Mouse (Mus musculus) MEL-GATA-1-ER (cell line): ENCODE data around the gene Trpm8.

Experiments used
- DNase-seq: peaks from one replicate; pipeline ENCODE4 v3.0.0-alpha.2; 2012; ENCODE audit warnings: low read depth; ENCODE audit errors: extremely low read depth

Trpm8 gene

DNA sequence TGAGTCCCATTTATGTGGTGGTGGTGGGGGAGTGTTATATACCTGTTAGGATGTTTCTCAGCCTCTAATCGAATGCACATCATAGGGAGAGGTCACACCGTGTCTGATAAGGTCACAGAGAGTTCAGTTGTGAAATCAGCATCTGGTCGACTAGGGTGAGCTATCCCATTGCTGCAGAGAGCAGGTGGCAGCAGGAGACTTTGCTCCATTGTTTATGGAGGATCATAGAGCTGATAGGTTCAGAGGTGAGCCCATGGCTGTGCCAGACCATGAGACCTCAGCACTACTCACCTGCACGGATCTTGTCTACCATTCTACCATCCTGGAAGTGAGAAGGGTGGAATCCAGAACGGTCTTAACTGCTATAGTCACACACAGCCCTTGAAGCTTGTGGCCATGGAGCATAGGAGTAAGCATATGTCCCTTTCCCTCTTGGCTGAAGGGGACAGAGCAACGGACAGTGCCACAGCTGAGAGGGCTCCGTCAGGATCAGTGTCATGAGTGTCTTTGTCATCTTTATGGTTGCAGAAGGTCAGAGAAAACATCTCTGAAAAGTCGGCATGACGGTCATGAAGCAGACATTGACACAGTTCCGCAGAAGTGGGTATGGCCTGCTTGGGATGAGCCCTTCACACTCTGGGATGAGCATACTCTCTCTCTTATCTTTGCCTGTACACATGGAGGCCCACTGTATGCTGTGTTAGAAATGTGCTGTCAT, 6.9 kb downstream of the Trpm8 start:
- no peak for DNase-seq

- no peak for DNase-seq
Observed at GRCm38 (mm10) chr1:88284946-88285320, 7.5 kb downstream of the Trpm8 start.

- DNase-seq = no peak
Observed at GRCm38 (mm10) chr1:88285652-88286051, 8.2 kb downstream of the Trpm8 start.

GRCm38 (mm10) chr1:88286136-88286845, 8.8 kb downstream of the Trpm8 start:
- no peak for DNase-seq

DNA sequence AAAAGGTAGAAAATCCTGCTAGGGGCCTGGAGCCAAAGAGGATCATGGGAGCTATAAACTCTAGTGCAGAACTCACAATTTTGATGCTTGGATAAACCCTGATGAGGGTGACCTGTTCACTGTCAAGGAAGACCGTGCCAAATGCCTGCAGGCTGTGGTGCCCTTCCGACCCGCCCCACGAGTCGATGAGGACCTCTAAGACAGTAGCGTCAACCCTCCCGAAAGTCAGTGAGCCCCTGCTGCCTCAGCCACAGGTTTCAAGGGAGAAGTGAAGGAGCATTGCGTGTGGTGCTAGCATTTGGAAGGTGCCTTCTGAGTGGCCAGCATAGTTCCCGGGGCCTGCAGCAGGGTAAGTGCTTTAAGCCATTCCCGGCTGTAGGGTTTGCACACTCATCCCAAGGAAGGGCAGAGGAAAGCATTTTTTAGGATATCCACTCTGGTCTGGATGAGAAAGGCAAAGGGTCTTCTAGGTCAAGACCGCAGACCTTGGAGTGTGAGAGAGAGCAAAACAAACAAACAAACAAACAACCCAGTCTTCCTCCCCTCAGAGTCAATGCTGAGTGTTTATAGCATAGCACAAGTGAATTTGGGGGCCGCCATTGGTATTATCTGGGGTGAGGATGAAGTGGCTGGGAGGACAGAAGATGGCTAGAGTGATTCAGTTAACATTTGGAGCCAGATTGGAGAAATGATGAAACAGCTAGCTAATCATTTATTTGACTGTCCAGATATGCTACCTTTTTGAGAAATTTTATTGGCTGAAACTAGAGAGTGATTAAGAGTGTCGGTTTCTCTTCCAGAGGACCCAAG, 9.6 kb downstream of the Trpm8 start:
- DNase-seq = no peak

DNA sequence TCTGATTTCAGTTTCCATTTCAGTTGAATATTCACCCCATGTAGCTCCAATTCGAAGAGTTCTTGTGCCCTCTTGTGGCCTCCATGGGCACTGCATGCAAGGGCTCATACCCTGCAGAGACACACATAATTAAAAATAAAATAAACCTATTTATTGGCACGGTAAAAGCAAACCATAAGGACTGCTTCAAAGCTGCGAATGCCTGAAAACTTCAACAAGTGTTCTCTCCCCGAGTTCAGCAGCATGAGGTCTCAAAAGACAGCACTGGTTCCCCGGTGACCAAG, 10.2 kb downstream of the Trpm8 start:
- DNase-seq = peak; percentile 66

DNA sequence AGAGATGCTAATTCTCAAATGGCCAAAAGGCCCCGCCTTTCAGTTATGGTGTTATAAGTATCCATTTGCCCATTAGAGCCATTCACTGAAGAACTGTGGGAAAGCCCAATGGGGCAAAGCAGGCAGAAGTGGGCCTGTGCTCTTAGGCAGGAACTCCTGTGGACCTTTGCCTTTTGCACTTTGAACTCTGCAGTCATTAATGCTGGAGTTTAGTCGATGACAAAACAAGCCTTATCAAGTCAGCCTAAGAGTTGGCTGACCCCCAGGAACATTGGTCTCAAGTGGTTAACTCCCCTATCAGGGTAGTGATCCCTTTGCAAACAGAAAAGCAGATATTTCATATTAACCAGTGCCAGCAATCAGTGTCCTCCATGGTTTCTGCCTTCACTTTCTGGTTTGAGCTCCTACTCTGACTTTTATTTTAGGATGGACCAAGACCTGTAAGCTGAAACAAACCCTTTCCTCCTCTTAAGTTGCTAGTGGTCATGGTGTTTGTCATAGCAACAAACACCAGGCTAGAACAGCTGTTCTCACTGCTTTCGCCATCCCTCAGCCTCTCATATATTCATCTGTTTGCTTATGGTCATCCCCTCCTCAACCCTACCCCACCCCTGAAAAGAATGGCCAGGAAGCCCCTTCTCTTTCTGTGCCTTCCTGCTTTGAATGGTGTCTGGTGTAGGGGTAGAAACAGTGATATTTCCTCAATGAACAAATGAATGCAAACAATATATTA, 10.8 kb downstream of the Trpm8 start:
- no peak for DNase-seq

DNA sequence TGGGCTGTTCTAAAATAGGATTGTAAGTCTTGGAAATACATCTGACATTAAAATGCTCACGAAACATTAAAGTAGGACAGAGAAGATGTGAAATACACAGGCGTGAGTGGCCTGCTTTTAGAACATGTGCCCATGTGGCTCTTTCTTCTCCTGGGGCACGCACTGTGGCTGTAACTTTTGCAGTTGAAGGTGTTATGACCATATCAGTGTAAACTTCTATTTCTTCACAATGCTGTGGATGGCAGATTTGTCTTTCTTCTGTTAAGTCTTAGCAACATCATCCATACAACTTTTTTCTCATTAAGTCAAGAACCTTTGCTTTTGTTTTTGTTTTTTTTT, 11.3 kb downstream of the Trpm8 start:
- no peak for DNase-seq

DNA sequence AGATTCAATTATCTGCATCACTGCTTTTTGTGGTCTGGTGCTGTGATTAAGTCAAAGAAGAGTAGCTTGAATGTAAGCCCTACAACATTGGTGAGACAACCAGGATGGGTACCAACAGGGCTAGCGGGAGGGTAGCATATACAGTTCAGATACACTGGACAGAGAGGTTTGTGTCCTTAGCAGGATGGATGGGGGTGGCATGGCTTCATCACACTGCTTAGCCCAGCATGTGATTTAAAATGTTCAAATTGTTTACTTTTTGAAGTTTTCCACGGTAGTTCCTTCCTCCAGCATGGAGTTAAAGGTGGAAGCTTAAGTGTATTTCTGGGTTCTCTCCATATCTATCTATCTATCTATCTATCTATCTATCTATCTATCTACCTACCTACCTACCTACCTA, 11.7 kb downstream of the Trpm8 start:
- no peak for DNase-seq

DNA sequence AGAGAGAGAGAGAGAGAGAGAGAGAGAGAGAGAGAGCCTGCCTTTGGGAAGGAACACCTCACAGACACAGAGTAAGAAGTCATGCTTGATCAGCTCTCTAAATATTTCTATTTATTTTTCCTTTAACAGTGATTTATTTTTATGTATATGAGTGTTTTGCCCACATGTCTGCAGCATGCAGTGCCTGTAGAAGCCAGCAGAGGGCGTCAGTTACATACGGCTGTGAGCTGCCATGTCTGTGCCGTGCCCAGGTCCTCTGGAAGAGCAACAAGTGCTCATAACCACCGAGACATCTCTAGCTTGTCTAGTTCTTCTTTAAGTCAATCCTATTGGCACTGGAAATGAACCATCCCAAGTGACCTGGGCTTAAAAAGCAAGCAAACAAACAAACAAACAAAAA, 12.5 kb downstream of the Trpm8 start:
- DNase-seq = peak; percentile 57

- no peak for DNase-seq
Observed at GRCm38 (mm10) chr1:88290511-88290910, 13.1 kb downstream of the Trpm8 start.

- DNase-seq = no peak
Observed at GRCm38 (mm10) chr1:88291409-88292005, 14.0 kb downstream of the Trpm8 start.

DNA sequence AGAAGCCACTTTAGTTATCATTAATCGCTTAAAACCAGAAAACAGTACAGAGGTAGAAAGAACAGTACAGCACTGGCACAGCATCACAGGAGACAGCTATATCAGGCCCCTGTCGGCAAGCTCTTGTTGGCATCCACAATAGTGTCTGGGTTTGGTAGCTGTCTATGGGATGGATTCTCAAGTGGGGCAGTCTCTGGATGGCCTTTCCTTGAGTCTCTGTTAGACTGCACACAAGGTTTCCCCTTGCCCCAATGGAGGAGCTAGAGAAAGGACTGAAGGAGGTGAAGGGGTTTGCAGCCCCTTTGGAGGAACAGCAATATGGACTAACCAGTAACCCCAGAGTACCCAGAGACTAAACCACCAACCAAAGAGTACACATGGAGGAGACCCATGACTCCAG, 14.6 kb downstream of the Trpm8 start:
- DNase-seq = no peak

DNA sequence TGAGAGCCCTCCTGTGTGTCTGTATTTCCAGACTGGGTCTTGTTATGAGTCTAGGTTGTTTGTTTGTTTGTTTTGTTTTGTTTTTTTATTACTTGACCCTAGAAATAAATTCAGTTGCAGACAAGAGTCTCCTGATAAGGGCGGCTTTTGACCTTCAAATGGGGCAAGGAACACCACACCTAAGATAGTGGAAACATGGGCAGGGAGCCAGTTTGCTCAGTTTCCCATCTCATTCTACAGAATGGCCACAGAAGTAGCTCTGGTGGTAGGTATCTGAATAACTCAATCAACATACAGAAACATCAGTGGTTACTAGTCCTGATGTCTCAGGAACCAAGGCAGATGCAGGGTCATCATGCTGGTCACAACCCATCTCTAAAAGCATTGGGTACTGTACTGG, 17.2 kb downstream of the Trpm8 start:
- DNase-seq = no peak

- DNase-seq = no peak
Observed at GRCm38 (mm10) chr1:88296171-88296920, 18.9 kb downstream of the Trpm8 start.

DNA sequence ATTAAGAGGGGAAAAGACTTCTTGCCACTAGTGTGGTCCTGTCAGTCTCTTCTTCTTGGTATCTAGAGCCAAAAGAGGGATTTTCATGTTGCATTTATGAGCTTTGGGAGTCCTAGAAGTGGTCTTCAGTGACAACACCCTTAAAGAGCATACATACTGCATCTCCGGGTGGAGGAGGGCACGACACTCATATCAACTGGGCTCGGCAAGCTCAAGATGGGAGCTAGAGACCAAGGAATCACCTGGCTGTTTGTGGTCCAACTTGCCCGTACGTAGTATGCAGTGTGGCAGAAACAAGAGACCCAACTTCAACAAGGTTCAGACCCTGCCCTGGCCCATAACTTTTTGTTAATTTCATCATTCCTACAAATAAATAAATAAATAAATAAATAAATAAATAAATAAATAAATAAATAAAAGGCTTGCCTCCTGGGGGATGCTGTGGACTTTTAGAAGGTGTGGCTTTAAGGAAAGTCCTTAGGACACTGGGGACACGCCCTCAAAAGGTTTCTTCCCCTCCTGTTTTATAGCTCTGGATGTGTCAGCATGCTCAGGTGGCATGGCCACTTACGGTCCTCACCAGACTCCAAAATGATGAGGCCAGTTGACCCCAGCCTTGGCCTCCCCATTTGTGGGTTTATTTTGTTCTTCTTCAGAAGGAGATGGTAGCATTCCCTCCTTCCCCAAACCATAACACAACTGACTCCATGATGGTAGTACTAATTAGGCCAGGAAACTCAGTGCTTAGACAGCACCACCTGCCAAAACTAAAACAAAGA, 20.2 kb downstream of the Trpm8 start:
- DNase-seq = no peak

DNA sequence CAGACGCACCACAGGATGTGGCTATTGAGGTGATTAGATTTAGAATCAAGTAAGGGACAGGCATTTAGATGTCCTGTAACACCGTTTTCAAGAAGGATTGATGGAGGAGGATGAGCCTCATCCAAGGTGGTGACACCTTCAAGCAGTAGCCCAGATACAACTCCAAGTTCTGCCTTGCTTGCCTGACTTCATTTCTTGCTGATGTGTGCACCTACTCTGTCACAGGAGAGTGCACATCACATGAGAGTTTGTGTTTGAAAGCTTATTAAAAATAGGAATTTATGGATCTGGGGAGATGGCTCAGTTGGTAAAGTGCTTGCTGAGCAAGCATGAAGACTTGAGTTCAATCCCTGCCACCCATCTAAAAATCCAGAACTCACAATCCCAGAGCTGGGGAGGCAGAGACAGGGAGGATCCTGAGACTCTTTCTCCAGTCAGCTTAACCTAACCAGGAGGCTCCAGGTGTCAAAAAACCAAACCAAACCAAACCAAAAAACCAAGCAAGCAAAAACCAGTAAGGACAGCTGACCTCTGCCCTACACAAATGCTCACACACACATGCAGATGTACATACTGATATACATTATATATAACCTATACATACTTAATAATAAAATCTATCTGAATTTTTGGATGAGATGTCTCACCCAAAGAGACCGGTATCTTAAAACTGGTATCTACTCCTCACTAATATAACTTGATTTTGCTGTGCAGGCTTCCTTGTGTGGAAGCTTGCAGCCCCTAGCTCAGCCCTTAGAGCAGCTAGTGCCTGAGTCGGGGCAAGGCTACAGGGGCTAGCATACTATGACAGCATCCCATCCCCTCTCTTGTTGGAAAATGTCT, 21.4 kb downstream of the Trpm8 start:
- DNase-seq = no peak

DNA sequence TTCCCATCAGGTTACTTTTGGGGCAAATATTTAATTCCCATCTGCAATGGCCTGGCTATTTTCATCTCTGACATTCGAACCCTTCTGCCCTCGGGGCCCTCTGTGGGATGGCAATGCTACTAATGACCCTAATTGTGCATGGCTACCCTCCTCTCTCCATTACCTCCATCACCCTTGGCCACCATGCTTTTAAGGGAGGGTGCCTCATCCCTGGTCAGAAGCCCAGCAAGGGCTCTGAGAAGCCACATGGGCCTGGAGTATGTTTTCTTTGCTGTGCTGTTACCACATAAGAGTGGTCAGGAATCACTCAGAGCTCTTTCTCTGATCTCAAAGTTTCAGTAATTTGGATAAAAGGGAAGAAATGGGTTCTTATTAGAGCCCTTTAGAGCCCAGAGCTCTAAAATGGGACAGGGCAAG, 22.1 kb downstream of the Trpm8 start:
- DNase-seq = no peak
